In genomic region chr6:118197440-118197975, GRCm38 (mm10) we compare ENCODE assay signal across 8 mouse cellular contexts. TPM values are rescaled to one million over a fixed set of nuclear protein-coding genes. Genes with fewer than 3 reads are reported as not detected.
DNase-seq lines count a peak whose midpoint lies in the region; ATAC-seq and TF ChIP-seq lines count a peak whose summit lies in the region.

Gene Ret, minus strand, starts transcription at chr6:118197718.

- H3K4me1 ChIP-seq in kidney, postnatal 0 days (replicated peaks; ENCODE audit: insufficient read depth, low read length), result 0 out of 2 replicates have a peak, but pooled peaks cover 13% of the 10 kb centered on the region
- H3K4me1 ChIP-seq in hindbrain, embryonic 13.5 days (replicated peaks), result peaks cover 26% of the 10 kb centered on the region

- peak; percentile 24 for DNase-seq in kidney, postnatal 0 days (ENCODE audit: low spot score)
- no peak for DNase-seq in kidney, postnatal 36 days
- peak; percentile 50 for DNase-seq in embryo, embryonic 11 days
- no peak for DNase-seq in kidney, postnatal 25 days
- no peak for DNase-seq in ovary, adult 18-20 months (ENCODE audit: low spot score)

- no peaks in the 10 kb centered on the region for H3K36me3 ChIP-seq in kidney, postnatal 0 days (ENCODE audit: insufficient read depth, low read length)
- no peaks in the 10 kb centered on the region for H3K36me3 ChIP-seq in hindbrain, embryonic 13.5 days
- no peaks in the 10 kb centered on the region for H3K36me3 ChIP-seq in myocyte (ENCODE audit: control insufficient read depth, insufficient read depth)

- 0% methylated on average over 26 of the region's 26 CpGs for WGBS in kidney, postnatal 0 days
- 0% methylated on average over 26 of the region's 26 CpGs for WGBS in hindbrain, embryonic 13.5 days

- no peak for ATAC-seq in kidney, postnatal 0 days (replicated peaks; ENCODE audit: low FRiP score, low read depth)
- peak; percentile 33 for ATAC-seq in hindbrain, embryonic 13.5 days (ENCODE audit: low FRiP score)
- no peak for ATAC-seq in megakaryocyte progenitor cell, adult 5-6 weeks (replicated peaks; ENCODE audit: poor library complexity)

- peak within 1 kb of the TSS; percentile 35 for H3K9ac ChIP-seq in kidney, postnatal 0 days (ENCODE audit: low read depth, low read length)
- H3K9ac ChIP-seq in hindbrain, embryonic 13.5 days, result peak within 1 kb of the TSS; percentile 74

- peak within 1 kb of the TSS; percentile 59 for H3K4me3 ChIP-seq in kidney, postnatal 0 days (replicated peaks; ENCODE audit: low read depth, low read length)
- peak within 1 kb of the TSS; percentile 71 for H3K4me3 ChIP-seq in hindbrain, embryonic 13.5 days
- H3K4me3 ChIP-seq in myocyte, result peak within 1 kb of the TSS; percentile 8

- no peak within 1 kb of the TSS for H3K27ac ChIP-seq in kidney, postnatal 0 days
- peak within 1 kb of the TSS; percentile 55 for H3K27ac ChIP-seq in hindbrain, embryonic 13.5 days

- H3K79me2 ChIP-seq in myocyte (ENCODE audit: control insufficient read depth, insufficient read depth), result no peaks in the 10 kb centered on the region

- peak within 1 kb of the TSS; percentile 100 for H3K4me2 ChIP-seq in kidney, postnatal 0 days (ENCODE audit: low read length)
- H3K4me2 ChIP-seq in hindbrain, embryonic 13.5 days, result peak within 1 kb of the TSS; percentile 98
- H3K4me2 ChIP-seq in myocyte (ENCODE audit: low read depth), result peak within 1 kb of the TSS; percentile 61

- no peak for TF ChIP-seq POLR2A in myocyte (IDR thresholded peaks at IDR 0.05; ENCODE audit: insufficient read length, low read depth)

- no peak within 1 kb of the TSS for H3ac ChIP-seq in myocyte (ENCODE audit: control insufficient read depth, insufficient read length)

- peaks cover 24% of the 10 kb centered on the region for H3K27me3 ChIP-seq in kidney, postnatal 0 days (ENCODE audit: insufficient read depth, low read length)
- peaks cover 79% of the 10 kb centered on the region for H3K27me3 ChIP-seq in hindbrain, embryonic 13.5 days
- H3K27me3 ChIP-seq in myocyte (ENCODE audit: control insufficient read depth, insufficient read depth, insufficient read length), result peaks cover 53% of the 10 kb centered on the region

- no peak for TF ChIP-seq CTCF in kidney, postnatal 0 days (IDR thresholded peaks at IDR 0.05; ENCODE audit: low read depth)

- no peaks in the 10 kb centered on the region for H3K9me3 ChIP-seq in kidney, postnatal 0 days (replicated peaks; ENCODE audit: low read length)
- H3K9me3 ChIP-seq in hindbrain, embryonic 13.5 days, result no peaks in the 10 kb centered on the region

TF ChIP-seq in myocyte, 11 proteins besides CTCF, POLR2A, EP300 and RAD21:
- no peak for TF ChIP-seq MAX (IDR thresholded peaks at IDR 0.05; ENCODE audit: low read depth)

RNA-seq across cellular contexts. Expression of gene Ret, which starts in this region (rescaled TPM):
- 10.1 and 11.1 TPM in 2 replicates for polyA plus RNA-seq in kidney, postnatal 0 days (2015; fragmentation: Nextera tagmentation; extraction: Ambion mirVana)
- polyA plus RNA-seq in hindbrain, embryonic 13.5 days (2015; fragmentation: Nextera tagmentation; extraction: Ambion mirVana), result 8.7 and 9.1 TPM in 2 replicates
- 1.8 TPM for polyA plus RNA-seq in myocyte (2012; fragmentation: generic; extraction: Trizol)
- not detected in 2 replicates for total RNA-seq in megakaryocyte progenitor cell, adult 5-6 weeks (2015)
- total RNA-seq in megakaryocyte progenitor cell, adult 5-6 weeks (2017), result 0.04 TPM in 1 of 2 replicates, not detected in the other

Comparison
In these comparisons a context has a peak if more than half of its experiments do, and no peak if none do; other contexts are left out.
1. DNase-seq: peak in kidney, postnatal 0 days (single experiment) and embryo, embryonic 11 days (single experiment); none in kidney, postnatal 36 days (0 of 2), kidney, postnatal 25 days (0 of 2) and ovary, adult 18-20 months (single experiment).
2. H3K4me3 ChIP-seq: peak in every context shown above with its lines; median percentile 71 in hindbrain, embryonic 13.5 days; 59 in kidney, postnatal 0 days; 8 in myocyte.
3. Peak in every context shown above with its lines, with median percentiles within 50 percentile points of each other: H3K4me2 ChIP-seq.